Mouse (Mus musculus) CD4-positive helper T cell, adult 2 months (primary cell): ENCODE measurements around the gene Traf5.

Experiments
- DNase-seq: peaks from one replicate; pipeline ENCODE4 v3.0.0-alpha.2; 2012; ENCODE audit warnings: low read depth, missing footprints, low spot score

The Traf5 gene

GRCm38 (mm10) chr1:191974509-191975405 is 117.6 kb downstream of the Traf5 start:
- DNase-seq: no peak

- DNase-seq: no peak
These were observed 122.4 kb downstream of the Traf5 start for GRCm38 (mm10) chr1:191969939-191970338.

DNA sequence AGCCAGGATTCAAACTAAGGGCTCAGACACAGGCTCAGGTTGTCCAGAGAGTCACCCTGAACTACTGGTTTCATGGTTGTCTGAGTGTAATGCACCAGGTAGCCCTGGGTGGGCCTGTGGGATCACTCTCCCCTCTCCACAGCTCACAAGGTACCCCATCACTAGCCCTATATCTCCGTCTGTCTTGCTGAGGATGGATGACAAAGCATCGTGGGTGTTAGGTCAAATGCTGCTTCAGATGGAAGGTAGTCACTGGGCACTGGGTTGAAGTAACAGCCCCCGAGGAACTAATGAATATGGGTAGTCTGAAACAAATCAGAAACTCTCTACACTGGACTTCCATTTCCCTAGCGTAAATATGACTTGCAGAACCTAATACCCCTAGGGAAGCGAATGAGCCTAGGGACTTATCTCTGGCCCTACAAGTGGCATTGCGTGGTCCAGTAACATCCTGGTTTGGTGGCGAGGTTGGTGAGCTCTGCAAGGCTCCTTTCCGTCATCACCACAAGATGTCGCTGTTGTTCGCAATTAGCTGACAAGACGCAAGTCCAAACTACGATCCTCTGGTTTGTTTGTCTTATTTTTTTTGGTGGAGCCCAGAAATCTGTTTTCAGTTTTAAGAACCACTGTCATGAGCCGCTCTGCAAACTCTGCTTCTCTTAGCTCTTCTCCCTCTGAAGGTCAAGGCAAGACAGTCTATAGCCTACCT is 127.4 kb downstream of the Traf5 start:
- peak; percentile 82 for DNase-seq

- peak; percentile 76 for DNase-seq
These were observed 128.2 kb downstream of the Traf5 start for GRCm38 (mm10) chr1:191963948-191964772.

DNA sequence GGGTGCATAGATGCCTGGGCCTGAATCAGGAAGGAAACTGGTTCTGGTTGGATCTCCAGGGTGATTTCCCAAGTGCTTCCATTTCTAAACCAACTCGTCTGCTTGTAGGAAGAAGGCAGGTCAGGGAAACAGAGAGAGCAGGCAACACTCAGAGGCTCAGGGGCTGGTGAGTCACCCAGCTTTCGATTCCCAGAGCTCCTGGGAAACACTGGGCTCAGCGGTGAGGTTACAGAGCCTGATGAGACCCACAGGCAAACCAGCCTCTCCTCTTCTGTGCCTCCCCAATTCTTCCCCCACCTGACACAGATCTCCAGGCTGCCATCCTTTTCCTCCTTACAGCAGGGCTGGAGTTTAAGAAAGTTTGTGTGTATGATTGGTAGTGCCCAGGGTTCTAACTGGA is 128.9 kb downstream of the Traf5 start:
- DNase-seq: no peak

- no peak for DNase-seq
These were observed 131.4 kb downstream of the Traf5 start for GRCm38 (mm10) chr1:191960946-191961345.

GRCm38 (mm10) chr1:191957321-191957720 is 135.0 kb downstream of the Traf5 start:
- DNase-seq: no peak

DNA sequence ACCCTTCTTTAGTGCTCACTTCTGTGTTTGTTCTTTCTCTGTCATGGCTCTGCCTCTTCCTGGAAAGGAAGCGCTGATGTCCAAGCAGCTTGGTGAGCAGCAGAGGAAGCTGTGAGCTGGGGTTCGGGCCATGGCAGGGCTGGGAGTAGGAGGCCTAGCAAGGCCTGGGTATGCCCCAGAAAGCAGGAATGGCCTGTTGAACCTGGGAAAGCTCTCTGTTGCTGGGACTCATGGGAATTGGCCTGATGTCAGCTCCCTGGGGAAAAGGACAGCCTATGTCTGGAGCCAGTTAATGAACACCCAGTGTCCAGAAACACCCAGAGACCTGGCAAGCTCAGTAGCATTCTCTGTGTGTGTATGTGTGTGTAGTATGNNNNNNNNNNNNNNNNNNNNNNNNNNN is 135.5 kb downstream of the Traf5 start:
- DNase-seq: no peak

GRCm38 (mm10) chr1:191956261-191956660 is 136.1 kb downstream of the Traf5 start:
- peak; percentile 59 for DNase-seq

GRCm38 (mm10) chr1:191955101-191955500 is 137.3 kb downstream of the Traf5 start:
- DNase-seq: peak; percentile 48

DNA sequence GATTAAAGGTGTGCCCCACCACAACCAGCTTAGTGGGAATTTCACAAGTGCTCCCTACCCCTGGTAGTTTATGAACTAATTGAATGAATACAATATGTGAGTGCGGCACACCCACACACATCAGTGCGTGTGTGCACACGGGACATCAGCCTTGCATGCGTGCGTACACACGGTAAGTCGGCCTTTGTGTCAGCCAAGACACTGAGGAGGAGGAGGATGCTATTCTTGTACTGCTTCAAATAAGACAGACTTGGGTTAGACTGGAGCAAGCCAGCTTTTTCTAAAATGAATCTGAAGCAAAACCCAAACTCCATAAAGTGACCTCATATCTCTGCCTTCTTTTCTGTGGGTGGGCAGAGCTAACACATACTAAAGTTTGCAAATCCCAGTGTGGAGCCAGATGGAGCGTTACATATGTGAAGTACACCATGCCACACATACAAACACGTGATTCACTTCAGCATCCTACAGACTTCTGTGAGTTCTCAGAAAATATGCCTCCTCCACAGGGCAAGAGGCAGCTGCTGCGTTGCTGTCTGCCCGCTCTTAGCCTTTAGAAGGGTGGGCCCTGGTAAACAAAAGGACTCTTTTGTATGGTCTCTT is 139.5 kb downstream of the Traf5 start:
- no peak for DNase-seq

- no peak for DNase-seq
These were observed 141.7 kb downstream of the Traf5 start for GRCm38 (mm10) chr1:191950611-191951010.

GRCm38 (mm10) chr1:191948600-191948999 is 143.8 kb downstream of the Traf5 start:
- no peak for DNase-seq

GRCm38 (mm10) chr1:191947796-191948195 is 144.6 kb downstream of the Traf5 start:
- DNase-seq: no peak
